Mouse (Mus musculus): Measurements from ENCODE around the gene Vamp4.

Vamp4 gene

DNA sequence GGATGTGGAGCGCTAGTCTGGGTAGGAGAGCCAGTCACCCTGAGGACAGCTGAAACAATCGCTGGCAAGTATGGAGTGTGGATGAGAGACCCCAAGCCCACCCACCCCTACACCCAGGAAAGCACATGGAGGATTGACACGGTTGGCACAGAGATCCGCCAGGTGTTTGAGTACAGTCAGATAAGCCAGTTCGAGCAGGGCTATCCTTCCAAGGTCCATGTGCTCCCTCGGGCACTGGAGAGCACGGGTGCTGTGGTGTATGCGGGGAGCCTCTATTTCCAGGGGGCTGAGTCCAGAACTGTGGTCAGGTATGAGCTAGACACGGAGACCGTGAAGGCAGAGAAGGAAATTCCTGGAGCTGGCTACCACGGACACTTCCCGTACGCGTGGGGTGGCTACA, 78.1 kb downstream of the Vamp4 start:
- no peak for DNase-seq (ENCODE audit: inconsistent ontology term)
